In genomic region chr4:131860492-131861340, GRCm38 (mm10) we compare ENCODE assay signal across 8 mouse cellular contexts. TPM values are rescaled to one million over a fixed set of nuclear protein-coding genes. Genes with fewer than 3 reads are reported as not detected.
DNase-seq lines count a peak whose midpoint lies in the region; ATAC-seq lines count a peak whose summit lies in the region.

No protein-coding gene starts in this region.

- peak; percentile 80 for DNase-seq in cerebellum, adult 9-10 months
- DNase-seq in frontal cortex, postnatal 25 days (ENCODE audit: low spot score in 2 of 2), result peak; percentile 71 to 78
- DNase-seq in hindlimb bud, embryonic 11.5 days (ENCODE audit: extremely low spot score, low read depth, low spot score), result peak; percentile 67
- peak; percentile 84 to 87 for DNase-seq in left cerebral cortex, adult 18-20 months (ENCODE audit: low spot score in 2 of 2)
- peak; percentile 75 to 87 for DNase-seq in lung, postnatal 4 days
- DNase-seq in right cerebral cortex, postnatal 14 days, result peak; percentile 84
- DNase-seq in yolk sac, embryonic 10.5 days (ENCODE audit: low spot score), result peak; percentile 67

- peak; percentile 75 for ATAC-seq in activated CD4-positive, CD25-positive, alpha-beta regulatory T cell, adult 4 months

RNA-seq across cellular contexts. Expression of gene Srsf4, which starts 12.7 kb away (rescaled TPM):
- 10 to 100 TPM; 10.8 to 12.2 TPM for polyA plus RNA-seq in activated CD4-positive, CD25-positive, alpha-beta regulatory T cell, adult 4 months (2017; shearing (Covaris generic))
- total RNA-seq in left cerebral cortex, adult 18-20 months (2021), result 10 to 100 TPM; 67.1 to 68.0 TPM

RNA-seq across cellular contexts. Expression of gene Mecr, which starts 17.4 kb away (rescaled TPM):
- polyA plus RNA-seq in activated CD4-positive, CD25-positive, alpha-beta regulatory T cell, adult 4 months (2017; shearing (Covaris generic)), result 10 to 100 TPM; 27.4 to 30.5 TPM
- total RNA-seq in left cerebral cortex, adult 18-20 months (2021), result 10 to 100 TPM; 28.9 to 31.7 TPM

RNA-seq across cellular contexts. Expression of gene Ptpru, which starts 22.6 kb away (rescaled TPM):
- polyA plus RNA-seq in activated CD4-positive, CD25-positive, alpha-beta regulatory T cell, adult 4 months (2017; shearing (Covaris generic)), result under 1 TPM in 1 of 2 experiments, not detected in 1; 0.10 TPM
- 10 to 100 TPM; 33.2 to 47.6 TPM for total RNA-seq in left cerebral cortex, adult 18-20 months (2021)

Comparison
In these comparisons a context has a peak if more than half of its experiments do, and no peak if none do; other contexts are left out.
1. Peak in every context shown above with its lines: DNase-seq and ATAC-seq.